Mouse (Mus musculus): ENCODE results near the gene Popdc2. TPM values are rescaled to one million over a fixed set of nuclear protein-coding genes. Genes with fewer than 3 reads are reported as not detected.

Popdc2 gene
- total RNA-seq, 2 experiments from 2014 or later: 50.3 to 67.8 TPM

GRCm38 (mm10) chr16:38401468-38401867 is 39.5 kb downstream of the Popdc2 start:
- DNase-seq: no peak

DNA sequence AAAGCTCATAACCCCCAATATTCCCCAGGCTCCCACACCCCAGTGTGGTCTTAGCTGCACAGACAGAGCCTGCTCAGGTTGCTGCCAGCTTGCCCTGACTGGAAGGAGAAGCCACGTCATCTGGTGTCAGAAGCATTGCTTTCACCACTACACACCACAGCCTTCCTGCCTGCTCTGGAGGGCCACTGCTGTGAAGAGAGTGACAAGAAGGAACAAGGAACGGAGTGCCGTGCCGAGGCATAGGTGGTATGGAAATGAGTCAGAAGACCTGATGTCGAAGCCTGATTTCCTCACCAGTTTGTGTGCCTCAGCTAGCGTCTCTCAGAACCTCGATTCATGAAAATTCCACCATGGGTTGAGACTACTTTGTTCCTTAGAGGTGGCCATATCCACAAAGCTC is 41.6 kb downstream of the Popdc2 start:
- DNase-seq: no peak

- DNase-seq: no peak
These were observed 44.3 kb downstream of the Popdc2 start for GRCm38 (mm10) chr16:38406293-38406692.

- no peak for DNase-seq
These were observed 44.7 kb downstream of the Popdc2 start for GRCm38 (mm10) chr16:38406708-38407107.

DNA sequence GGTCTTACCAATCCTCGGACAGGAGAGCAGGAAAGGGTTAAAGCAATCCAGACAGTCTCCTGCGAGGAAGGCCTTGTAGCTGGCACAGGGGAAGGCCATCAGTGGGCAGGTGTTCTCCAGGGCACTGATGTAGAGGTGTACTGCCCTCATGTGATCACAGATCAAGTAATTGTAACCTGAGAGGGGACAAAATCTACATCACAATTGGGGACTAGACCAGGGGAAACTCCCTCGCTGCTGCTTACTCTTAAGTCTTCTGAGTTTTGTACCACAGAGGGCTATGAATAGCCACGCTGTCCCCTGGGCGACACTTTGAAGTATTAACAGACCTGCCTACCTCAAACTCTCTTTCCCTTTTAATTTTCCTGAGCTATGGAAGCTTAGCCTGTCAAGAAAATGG is 45.6 kb downstream of the Popdc2 start:
- DNase-seq: no peak

GRCm38 (mm10) chr16:38408416-38408815 is 46.4 kb downstream of the Popdc2 start:
- DNase-seq: no peak

- DNase-seq: no peak
These were observed 52.9 kb downstream of the Popdc2 start for GRCm38 (mm10) chr16:38414953-38415352.

DNA sequence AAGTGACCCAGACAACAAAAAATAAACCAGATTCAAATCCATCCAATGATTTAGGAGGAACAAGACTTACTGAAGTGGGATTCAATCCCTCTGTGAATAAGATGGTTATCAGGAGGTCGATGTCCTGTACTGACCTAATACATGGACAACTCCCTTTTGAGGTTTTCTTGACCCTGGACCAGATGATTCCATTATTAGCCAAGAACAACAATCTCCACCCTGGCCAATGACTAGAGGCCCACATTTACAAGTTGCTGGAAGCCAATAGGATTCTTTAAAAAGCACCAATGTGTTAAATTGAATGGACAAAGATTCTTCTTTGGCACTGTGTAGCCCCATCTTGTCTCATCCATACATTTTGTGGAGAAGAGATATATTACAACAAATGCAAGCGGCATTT is 63.4 kb downstream of the Popdc2 start:
- no peak for DNase-seq

DNA sequence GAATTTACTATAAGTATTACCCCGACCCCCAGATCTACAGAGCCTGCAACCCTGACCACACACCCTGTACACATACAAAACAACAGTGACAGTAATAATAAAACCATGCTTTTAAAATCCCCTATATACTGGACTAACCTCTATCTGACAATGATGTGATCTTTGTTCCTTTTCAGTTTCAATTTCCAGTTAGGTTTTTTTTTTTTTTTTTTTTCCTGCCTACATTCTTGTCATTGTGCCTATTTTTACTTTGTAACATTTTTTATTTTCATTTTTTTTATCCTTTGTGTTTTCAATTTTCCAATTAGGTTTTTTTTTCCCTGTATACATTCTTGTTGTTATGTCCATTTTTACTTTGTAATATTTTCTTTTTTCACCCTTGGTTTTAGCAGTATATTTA is 63.8 kb downstream of the Popdc2 start:
- no peak for DNase-seq

Other genes starting within 250 kb of the Popdc2 start
- not detected for gene Nr1i2, start 67.4 kb upstream of the Popdc2 start, total RNA-seq (2021)
- not detected for gene Maats1, start 20.1 kb upstream of the Popdc2 start, total RNA-seq (2021)
- gene Cox17, start 15.2 kb upstream of the Popdc2 start, total RNA-seq (2021): 100 to 1,000 TPM; 143 to 154 TPM
- not detected for gene Gm21987, start 15.2 kb upstream of the Popdc2 start, total RNA-seq (2021)
- gene Pla1a, start 70.9 kb downstream of the Popdc2 start, total RNA-seq (2021): 1 to 10 TPM; 3.0 to 3.6 TPM
- 10 to 100 TPM; 16.9 to 19.6 TPM for gene Adprh, start 90.5 kb downstream of the Popdc2 start, total RNA-seq (2021)
- gene Cd80, start 93.4 kb downstream of the Popdc2 start, total RNA-seq (2021): under 1 TPM; 0.15 to 0.38 TPM
- gene Timmdc1, start 160.5 kb downstream of the Popdc2 start, total RNA-seq (2021): 10 to 100 TPM; 48.4 to 52.2 TPM
- 1 to 10 TPM; 6.2 to 8.1 TPM for gene Poglut1, start 188.0 kb downstream of the Popdc2 start, total RNA-seq (2021)
- 10 to 100 TPM; 17.1 to 18.8 TPM for gene Tmem39a, start 196.5 kb downstream of the Popdc2 start, total RNA-seq (2021)

Data from gastrocnemius, postnatal 25 days (tissue).